Comparison of ENCODE assay signal across 17 mouse cellular contexts in genomic region chr11:35920776-35921175, GRCm38 (mm10). TPM values are rescaled to one million over a fixed set of nuclear protein-coding genes. Genes with fewer than 3 reads are reported as not detected.
DNase-seq lines count a peak whose midpoint lies in the region; ATAC-seq and TF ChIP-seq lines count a peak whose summit lies in the region.
"Had no signal": no experiment of that assay in that cellular context is flagged by ENCODE, and none has a peak within 500 bp of the region (broad histone marks: within the 10 kb centered on the region; RNA-seq: fewer than 3 reads in every experiment).

No protein-coding gene starts in this region.

- no peaks in the 10 kb centered on the region for H3K9me3 ChIP-seq in forebrain, embryonic 15.5 days
- no peaks in the 10 kb centered on the region for H3K9me3 ChIP-seq in forebrain, embryonic 14.5 days (replicated peaks; ENCODE audit: control insufficient read depth, low read length)
- no peaks in the 10 kb centered on the region for H3K9me3 ChIP-seq in kidney, embryonic 16.5 days (ENCODE audit: low read length)
- no peaks in the 10 kb centered on the region for H3K9me3 ChIP-seq in lung, embryonic 15.5 days
- H3K9me3 ChIP-seq in hindbrain, postnatal 0 days (ENCODE audit: low read length), result no peaks in the 10 kb centered on the region
- H3K9me3 ChIP-seq: heart, embryonic 10.5 days; limb, embryonic 15.5 days; neural tube, embryonic 15.5 days had no signal

- H3K27me3 ChIP-seq in forebrain, embryonic 15.5 days, result no peaks in the 10 kb centered on the region
- no peaks in the 10 kb centered on the region for H3K27me3 ChIP-seq in forebrain, embryonic 14.5 days (replicated peaks; ENCODE audit: control insufficient read depth, insufficient read depth, low read length)
- no peaks in the 10 kb centered on the region for H3K27me3 ChIP-seq in kidney, embryonic 16.5 days (ENCODE audit: insufficient read depth, low read length)
- no peaks in the 10 kb centered on the region for H3K27me3 ChIP-seq in lung, embryonic 15.5 days
- no peaks in the 10 kb centered on the region for H3K27me3 ChIP-seq in hindbrain, postnatal 0 days (ENCODE audit: insufficient read depth, low read length)
- H3K27me3 ChIP-seq: limb, embryonic 15.5 days; neural tube, embryonic 15.5 days; Patski had no signal

- no peak overlapping the region for H3K4me3 ChIP-seq in forebrain, embryonic 15.5 days
- no peak overlapping the region for H3K4me3 ChIP-seq in forebrain, embryonic 14.5 days (ENCODE audit: low read depth, low read length)
- H3K4me3 ChIP-seq in kidney, embryonic 16.5 days (ENCODE audit: low read length), result no peak overlapping the region
- H3K4me3 ChIP-seq in lung, embryonic 15.5 days, result no peak overlapping the region
- no peak overlapping the region for H3K4me3 ChIP-seq in hindbrain, postnatal 0 days (ENCODE audit: low read length)
- H3K4me3 ChIP-seq: heart, embryonic 10.5 days; limb, embryonic 15.5 days; neural tube, embryonic 15.5 days had no signal

- H3K9ac ChIP-seq in forebrain, embryonic 15.5 days (replicated peaks), result no peak overlapping the region
- H3K9ac ChIP-seq in forebrain, embryonic 14.5 days (ENCODE audit: low read length), result no peak overlapping the region
- no peak overlapping the region for H3K9ac ChIP-seq in kidney, embryonic 16.5 days (replicated peaks; ENCODE audit: low read length)
- no peak overlapping the region; the same call in 1 of the 2 replicates for H3K9ac ChIP-seq in lung, embryonic 15.5 days
- no peak overlapping the region for H3K9ac ChIP-seq in hindbrain, postnatal 0 days (replicated peaks; ENCODE audit: low read length)
- H3K9ac ChIP-seq: forebrain, postnatal 0 days; limb, embryonic 15.5 days; neural tube, embryonic 15.5 days had no signal

- no peaks in the 10 kb centered on the region for H3K36me3 ChIP-seq in forebrain, embryonic 15.5 days
- no peaks in the 10 kb centered on the region for H3K36me3 ChIP-seq in forebrain, embryonic 14.5 days (ENCODE audit: control insufficient read depth, insufficient read depth, low read length)
- H3K36me3 ChIP-seq in kidney, embryonic 16.5 days (ENCODE audit: insufficient read depth, low read length), result no peaks in the 10 kb centered on the region
- H3K36me3 ChIP-seq in lung, embryonic 15.5 days, result no peaks in the 10 kb centered on the region
- no peaks in the 10 kb centered on the region for H3K36me3 ChIP-seq in hindbrain, postnatal 0 days (ENCODE audit: insufficient read depth, low read length)
- H3K36me3 ChIP-seq: heart, embryonic 10.5 days; limb, embryonic 15.5 days; neural tube, embryonic 15.5 days had no signal

- WGBS in forebrain, embryonic 15.5 days, result 87% methylated on average over 5 of the region's 5 CpGs
- 87% methylated on average over 5 of the region's 5 CpGs for WGBS in forebrain, embryonic 14.5 days
- 82% methylated on average over 5 of the region's 5 CpGs for WGBS in kidney, embryonic 16.5 days
- 65% methylated on average over 5 of the region's 5 CpGs for WGBS in lung, embryonic 15.5 days
- 88% methylated on average over 5 of the region's 5 CpGs for WGBS in hindbrain, postnatal 0 days

- no peak for ATAC-seq in forebrain, embryonic 15.5 days (replicated peaks)
- ATAC-seq in forebrain, embryonic 14.5 days, result no peak
- no peak for ATAC-seq in kidney, embryonic 16.5 days (ENCODE audit: low FRiP score, low TSS enrichment)
- no peak for ATAC-seq in lung, embryonic 15.5 days (ENCODE audit: borderline replicate concordance, extremely low read depth, low FRiP score, low TSS enrichment)
- ATAC-seq in hindbrain, postnatal 0 days, result no peak
- ATAC-seq: CD4-positive, CD25-positive, alpha-beta regulatory T cell, adult 4 months had no signal

- no peak for TF ChIP-seq CTCF in hindbrain, postnatal 0 days (IDR thresholded peaks at IDR 0.05; ENCODE audit: low read depth)

- H3K4me1 ChIP-seq in forebrain, embryonic 15.5 days, result peaks cover 55% of the 10 kb centered on the region
- H3K4me1 ChIP-seq in forebrain, embryonic 14.5 days (ENCODE audit: control insufficient read depth, insufficient read depth, low read length), result peaks cover 34% of the 10 kb centered on the region
- peaks cover 70% of the 10 kb centered on the region for H3K4me1 ChIP-seq in kidney, embryonic 16.5 days (ENCODE audit: insufficient read depth, low read length)
- peaks cover 76% of the 10 kb centered on the region for H3K4me1 ChIP-seq in lung, embryonic 15.5 days
- peaks cover 8% of the 10 kb centered on the region; the same call in 1 of the 2 replicates for H3K4me1 ChIP-seq in hindbrain, postnatal 0 days (ENCODE audit: insufficient read depth, low read length)

- peak overlapping the region; percentile 80; the same call in 1 of the 2 replicates for H3K27ac ChIP-seq in forebrain, embryonic 15.5 days (replicated peaks)
- no peak overlapping the region for H3K27ac ChIP-seq in forebrain, embryonic 14.5 days (ENCODE audit: low read depth, low read length)
- no peak overlapping the region for H3K27ac ChIP-seq in kidney, embryonic 16.5 days (ENCODE audit: low read length)
- H3K27ac ChIP-seq in lung, embryonic 15.5 days, result peak overlapping the region; percentile 87
- H3K27ac ChIP-seq in hindbrain, postnatal 0 days, result peak overlapping the region; percentile 51; the same call in 1 of the 2 replicates
- H3K27ac ChIP-seq: heart, embryonic 10.5 days had no signal

- DNase-seq in forebrain, embryonic 14.5 days (ENCODE audit: low spot score), result no peak
- DNase-seq in kidney, adult 9 months, result peak; percentile 56
- DNase-seq in lung, postnatal 36 days, result no peak
- no peak for DNase-seq in hindbrain, postnatal 0 days (ENCODE audit: low spot score)
- DNase-seq: adrenal gland, adult 8-10 months; cerebellum, adult 8-10 months; lung, postnatal 14 days; thymus, postnatal 25 days had no signal

- H3K4me2 ChIP-seq in forebrain, embryonic 15.5 days (replicated peaks), result no peak overlapping the region
- no peak overlapping the region for H3K4me2 ChIP-seq in forebrain, embryonic 14.5 days (ENCODE audit: low read length)
- no peak overlapping the region for H3K4me2 ChIP-seq in kidney, embryonic 16.5 days (replicated peaks; ENCODE audit: low read depth, low read length)
- 0 out of 2 replicates have a peak overlapping the region, but pooled peaks have one; percentile 6 for H3K4me2 ChIP-seq in lung, embryonic 15.5 days
- H3K4me2 ChIP-seq in hindbrain, postnatal 0 days (ENCODE audit: low read depth, low read length), result no peak overlapping the region
- H3K4me2 ChIP-seq: limb, embryonic 15.5 days; neural tube, embryonic 15.5 days had no signal

RNA-seq across cellular contexts. Expression of gene Wwc1, which starts 59.6 kb away (rescaled TPM):
- 15.6 and 22.2 TPM in 2 replicates for polyA plus RNA-seq in forebrain, embryonic 15.5 days (2015; fragmentation: Nextera tagmentation; extraction: Ambion mirVana)
- polyA plus RNA-seq in forebrain, embryonic 14.5 days (2014; fragmentation: Nextera tagmentation; extraction: Ambion mirVana), result 10.4 and 11.1 TPM in 2 replicates
- 5.9 and 8.3 TPM in 2 replicates for polyA plus RNA-seq in kidney, embryonic 16.5 days (2015; fragmentation: Nextera tagmentation; extraction: Ambion mirVana)
- polyA plus RNA-seq in lung, embryonic 15.5 days (2015; fragmentation: Nextera tagmentation; extraction: Ambion mirVana), result 16.2 and 16.7 TPM in 2 replicates
- total RNA-seq in hindbrain, postnatal 0 days (2014; rRNA removed), result 17.8 and 20.4 TPM in 2 replicates
- polyA plus RNA-seq in hindbrain, postnatal 0 days (2015; fragmentation: Nextera tagmentation; extraction: Ambion mirVana), result 8.6 and 9.0 TPM in 2 replicates

Comparison
In these comparisons a context has a peak if more than half of its experiments do, and no peak if none do; other contexts are left out.
1. H3K27ac ChIP-seq: peak in forebrain, embryonic 15.5 days (single experiment), lung, embryonic 15.5 days (single experiment) and hindbrain, postnatal 0 days (single experiment); none in forebrain, embryonic 14.5 days (single experiment) and kidney, embryonic 16.5 days (single experiment).